Mouse (Mus musculus): ENCODE measurements around the gene Foxm1. TPM values are rescaled to one million over a fixed set of nuclear protein-coding genes. Genes with fewer than 3 reads are reported as not detected.
A peak's percentile ranks its signal among the peaks of the same experiment; 100 is the strongest.

Gene Foxm1
- total and polyA plus RNA-seq, 2 experiments from 2014 or later: 2.9 to 8.5 TPM

GRCm38 (mm10) chr6:128338876-128339275 lies 23.9 kb upstream of the Foxm1 start:
- no peaks in the 10 kb centered on the region for H3K9me3 ChIP-seq (ENCODE audit: low read length)
- peak overlapping the region; percentile 26; the same call in 1 of the 2 replicates for H3K27ac ChIP-seq (ENCODE audit: low read depth, low read length)
- 0 out of 2 replicates have a peak, but pooled peaks cover 9% of the 10 kb centered on the region for H3K36me3 ChIP-seq (ENCODE audit: insufficient read depth, low read length)
- no peak overlapping the region for H3K4me2 ChIP-seq (ENCODE audit: low read depth, low read length, poor library complexity, severe bottlenecking)
- 0 out of 2 replicates have a peak overlapping the region, but pooled peaks have one; percentile 24 for H3K9ac ChIP-seq (replicated peaks; ENCODE audit: low read length, poor library complexity, severe bottlenecking)
- WGBS: 33% methylated on average over 5 of the region's 5 CpGs
- H3K4me3 ChIP-seq (ENCODE audit: low read depth, low read length): no peak overlapping the region
- TF ChIP-seq CTCF (IDR thresholded peaks at IDR 0.05): no peak
- peak; percentile 55 for DNase-seq (ENCODE audit: low spot score)
- no peak for ATAC-seq (ENCODE audit: low FRiP score)
- no peaks in the 10 kb centered on the region for H3K27me3 ChIP-seq (ENCODE audit: insufficient read depth, low read length)
- H3K4me1 ChIP-seq (ENCODE audit: insufficient read depth, low read length): no peaks in the 10 kb centered on the region

- Histone ChIP-seq H3K9ac (replicated peaks; ENCODE audit: low read length, poor library complexity, severe bottlenecking) (no peak overlapping the region), H3K4me1 (ENCODE audit: insufficient read depth, low read length) (no peaks in the 10 kb centered on the region), H3K27ac (ENCODE audit: low read depth, low read length) (no peak overlapping the region), H3K36me3 (ENCODE audit: insufficient read depth, low read length) (no peaks in the 10 kb centered on the region), H3K4me3 (ENCODE audit: low read depth, low read length) (no peak overlapping the region), H3K27me3 (ENCODE audit: insufficient read depth, low read length) (no peaks in the 10 kb centered on the region), H3K4me2 (ENCODE audit: low read depth, low read length, poor library complexity, severe bottlenecking) (no peak overlapping the region), H3K9me3 (ENCODE audit: low read length) (no peaks in the 10 kb centered on the region)
- no peak for DNase-seq (ENCODE audit: low spot score)
- WGBS: 96% methylated on average over 11 of the region's 11 CpGs
- ATAC-seq (ENCODE audit: low FRiP score): no peak
- TF ChIP-seq CTCF (IDR thresholded peaks at IDR 0.05): no peak
Measured at GRCm38 (mm10) chr6:128341956-128342723, 20.6 kb upstream of the Foxm1 start.

- Histone ChIP-seq H3K27ac (ENCODE audit: low read depth, low read length) (no peak overlapping the region), H3K4me2 (ENCODE audit: low read depth, low read length, poor library complexity, severe bottlenecking) (no peak overlapping the region), H3K9ac (replicated peaks; ENCODE audit: low read length, poor library complexity, severe bottlenecking) (no peak overlapping the region), H3K4me1 (ENCODE audit: insufficient read depth, low read length) (no peaks in the 10 kb centered on the region), H3K9me3 (ENCODE audit: low read length) (no peaks in the 10 kb centered on the region), H3K27me3 (ENCODE audit: insufficient read depth, low read length) (no peaks in the 10 kb centered on the region), H3K4me3 (ENCODE audit: low read depth, low read length) (no peak overlapping the region), H3K36me3 (ENCODE audit: insufficient read depth, low read length) (0 out of 2 replicates have a peak, but pooled peaks cover 3% of the 10 kb centered on the region)
- ATAC-seq (ENCODE audit: low FRiP score) (no peak), DNase-seq (ENCODE audit: low spot score) (no peak)
- TF ChIP-seq CTCF (IDR thresholded peaks at IDR 0.05): no peak
- 92% methylated on average over 10 of the region's 10 CpGs for WGBS
Measured at GRCm38 (mm10) chr6:128345623-128346022, 17.1 kb upstream of the Foxm1 start.

GRCm38 (mm10) chr6:128346782-128347181 lies 16.0 kb upstream of the Foxm1 start:
- Histone ChIP-seq H3K4me1 (ENCODE audit: insufficient read depth, low read length) (no peaks in the 10 kb centered on the region), H3K9me3 (ENCODE audit: low read length) (no peaks in the 10 kb centered on the region), H3K27ac (ENCODE audit: low read depth, low read length) (no peak overlapping the region), H3K27me3 (ENCODE audit: insufficient read depth, low read length) (no peaks in the 10 kb centered on the region), H3K4me3 (ENCODE audit: low read depth, low read length) (no peak overlapping the region), H3K4me2 (ENCODE audit: low read depth, low read length, poor library complexity, severe bottlenecking) (no peak overlapping the region), H3K9ac (replicated peaks; ENCODE audit: low read length, poor library complexity, severe bottlenecking) (no peak overlapping the region), H3K36me3 (ENCODE audit: insufficient read depth, low read length) (0 out of 2 replicates have a peak, but pooled peaks cover 3% of the 10 kb centered on the region)
- DNase-seq (ENCODE audit: low spot score): no peak
- 90% methylated on average over 6 of the region's 6 CpGs for WGBS
- no peak for TF ChIP-seq CTCF (IDR thresholded peaks at IDR 0.05)
- ATAC-seq (ENCODE audit: low FRiP score): no peak

GRCm38 (mm10) chr6:128349711-128350110 lies 13.1 kb upstream of the Foxm1 start:
- Histone ChIP-seq H3K9me3 (ENCODE audit: low read length) (no peaks in the 10 kb centered on the region), H3K4me1 (ENCODE audit: insufficient read depth, low read length) (no peaks in the 10 kb centered on the region), H3K4me2 (ENCODE audit: low read depth, low read length, poor library complexity, severe bottlenecking) (no peak overlapping the region), H3K27me3 (ENCODE audit: insufficient read depth, low read length) (no peaks in the 10 kb centered on the region), H3K27ac (ENCODE audit: low read depth, low read length) (no peak overlapping the region), H3K9ac (replicated peaks; ENCODE audit: low read length, poor library complexity, severe bottlenecking) (no peak overlapping the region), H3K36me3 (ENCODE audit: insufficient read depth, low read length) (0 out of 2 replicates have a peak, but pooled peaks cover 3% of the 10 kb centered on the region), H3K4me3 (ENCODE audit: low read depth, low read length) (no peak overlapping the region)
- ATAC-seq (ENCODE audit: low FRiP score) (peak; percentile 75; the same call in 1 of the 2 replicates), DNase-seq (ENCODE audit: low spot score) (peak; percentile 75)
- TF ChIP-seq CTCF (IDR thresholded peaks at IDR 0.05): no peak
- 39% methylated on average over 7 of the region's 7 CpGs for WGBS

- H3K4me2 ChIP-seq (ENCODE audit: low read depth, low read length, poor library complexity, severe bottlenecking): peak overlapping the region; percentile 52
- no peak overlapping the region for H3K27ac ChIP-seq (ENCODE audit: low read depth, low read length)
- TF ChIP-seq CTCF (IDR thresholded peaks at IDR 0.05): no peak
- no peaks in the 10 kb centered on the region for H3K9me3 ChIP-seq (ENCODE audit: low read length)
- no peak overlapping the region for H3K9ac ChIP-seq (replicated peaks; ENCODE audit: low read length, poor library complexity, severe bottlenecking)
- H3K27me3 ChIP-seq (ENCODE audit: insufficient read depth, low read length): no peaks in the 10 kb centered on the region
- no peaks in the 10 kb centered on the region; the same call in 1 of the 2 replicates for H3K4me1 ChIP-seq (ENCODE audit: insufficient read depth, low read length)
- WGBS: 29% methylated on average over 3 of the region's 3 CpGs
- DNase-seq (ENCODE audit: low spot score): no peak
- ATAC-seq (ENCODE audit: low FRiP score): no peak
- peak overlapping the region; percentile 56; the same call in 1 of the 2 replicates for H3K4me3 ChIP-seq (ENCODE audit: low read depth, low read length)
- H3K36me3 ChIP-seq (ENCODE audit: insufficient read depth, low read length): 0 out of 2 replicates have a peak, but pooled peaks cover 8% of the 10 kb centered on the region
Measured at GRCm38 (mm10) chr6:128354140-128354539, 8.6 kb upstream of the Foxm1 start.
